27 mouse cellular contexts compared by ENCODE assay signal in genomic region chr1:54498496-54498895, GRCm38 (mm10). TPM values are rescaled to one million over a fixed set of nuclear protein-coding genes. Genes with fewer than 3 reads are reported as not detected.
DNase-seq lines count a peak whose midpoint lies in the region; ATAC-seq lines count a peak whose summit lies in the region.
"Had no signal": no experiment of that assay in that cellular context is flagged by ENCODE, and none has a peak within 500 bp of the region (broad histone marks: within the 10 kb centered on the region; RNA-seq: fewer than 3 reads in every experiment).

No protein-coding gene starts in this region.

- peak overlapping the region; percentile 4 for H3K4me3 ChIP-seq in megakaryocyte, embryonic 14.5 days (replicated peaks)
- H3K4me3 ChIP-seq: embryonic facial prominence, embryonic 13.5 days; embryonic facial prominence, embryonic 15.5 days; erythroblast, embryonic 14.5 days; forebrain, embryonic 10.5 days; forebrain, embryonic 12.5 days had no signal

- peaks cover 30% of the 10 kb centered on the region for H3K9me3 ChIP-seq in megakaryocyte, embryonic 14.5 days
- H3K9me3 ChIP-seq: embryonic facial prominence, embryonic 13.5 days; embryonic facial prominence, embryonic 15.5 days; forebrain, embryonic 10.5 days; forebrain, embryonic 12.5 days had no signal

- no peaks in the 10 kb centered on the region for H3K36me3 ChIP-seq in megakaryocyte, embryonic 14.5 days (replicated peaks; ENCODE audit: low read length)
- H3K36me3 ChIP-seq: embryonic facial prominence, embryonic 13.5 days had no signal

- peak; percentile 20 for DNase-seq in ES-CJ7 (ENCODE audit: low read depth, low spot score)
- DNase-seq in ZHBTc4 (ENCODE audit: low read depth, low spot score), result peak; percentile 52
- DNase-seq in cerebellum, adult 8-10 months, result no peak
- DNase-seq: adrenal gland, adult 8-10 months; adrenal gland, postnatal 14 days; adrenal gland, postnatal 36 days; B cell, adult 2 months; cerebellum, adult 11-12 months; cerebellum, adult 2 months; cerebellum, adult 9-11 months; cerebellum, postnatal 14 days; cerebellum, postnatal 36 days; embryo, embryonic 11 days had no signal

- H3K27me3 ChIP-seq in megakaryocyte, embryonic 14.5 days (replicated peaks), result no peaks in the 10 kb centered on the region
- H3K27me3 ChIP-seq: CH12.LX; embryonic facial prominence, embryonic 13.5 days; embryonic facial prominence, embryonic 15.5 days; forebrain, embryonic 12.5 days; Patski had no signal

- no peak for ATAC-seq in megakaryocyte, adult 5-6 weeks (ENCODE audit: poor library complexity, severe bottlenecking)
- ATAC-seq: activated CD4-positive, CD25-positive, alpha-beta regulatory T cell, adult 4 months; CD4-positive, CD25-positive, alpha-beta regulatory T cell, adult 4 months; forebrain, embryonic 14.5 days; forebrain, embryonic 16.5 days; Patski had no signal

- no peaks in the 10 kb centered on the region for H3K4me1 ChIP-seq in megakaryocyte, embryonic 14.5 days
- H3K4me1 ChIP-seq: embryonic facial prominence, embryonic 13.5 days; embryonic facial prominence, embryonic 15.5 days; forebrain, embryonic 10.5 days; forebrain, embryonic 12.5 days had no signal

RNA-seq across cellular contexts. Expression of gene Pgap1, which starts 59.0 kb away (rescaled TPM):
- 0.01 TPM in 1 of 2 replicates, not detected in the other for polyA plus RNA-seq in megakaryocyte, embryonic 14.5 days (2012; ENCODE audit: insufficient read depth, low replicate concordance)
- 20.1 and 29.5 TPM in 2 replicates for total RNA-seq in megakaryocyte, adult 5-6 weeks (2015)
- total RNA-seq in megakaryocyte, adult 5-6 weeks (2017), result 15.7 and 16.8 TPM in 2 replicates
- total RNA-seq: MEL had no signal
- polyA plus RNA-seq: erythroblast, embryonic 14.5 days had no signal

RNA-seq across cellular contexts. Expression of gene Gtf3c3, which starts 59.7 kb away (rescaled TPM):
- polyA plus RNA-seq in megakaryocyte, embryonic 14.5 days (2012; ENCODE audit: insufficient read depth, low replicate concordance), result 0.21 TPM in 1 of 2 replicates, not detected in the other
- total RNA-seq in megakaryocyte, adult 5-6 weeks (2015), result 12.6 and 13.8 TPM in 2 replicates
- 15.2 and 20.2 TPM in 2 replicates for total RNA-seq in megakaryocyte, adult 5-6 weeks (2017)
